In the genomic region with DNA sequence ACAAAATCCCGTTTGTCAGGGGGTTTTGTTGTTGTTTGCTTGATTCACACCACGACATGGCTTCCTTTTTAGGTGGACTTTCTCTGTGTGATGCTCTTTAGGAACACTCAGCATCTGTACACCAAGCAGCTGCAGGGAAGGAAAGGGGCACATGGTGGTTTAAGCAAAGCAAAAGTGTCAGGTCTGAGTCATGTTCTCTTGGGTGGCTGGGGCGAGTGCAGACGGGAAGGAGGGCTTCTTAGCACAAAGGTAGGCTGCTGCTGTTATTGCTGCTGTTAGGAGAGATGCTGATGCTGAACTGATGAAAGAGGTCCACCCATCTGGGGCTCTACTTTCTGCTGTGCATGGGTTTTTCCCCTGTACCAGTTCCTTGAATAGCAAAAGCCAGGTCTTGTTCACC, we compare ENCODE assay signal across 27 mouse cellular contexts. TPM values are rescaled to one million over a fixed set of nuclear protein-coding genes. Genes with fewer than 3 reads are reported as not detected.
DNase-seq lines count a peak whose midpoint lies in the region; ATAC-seq and TF ChIP-seq lines count a peak whose summit lies in the region.
"Had no signal": no experiment of that assay in that cellular context is flagged by ENCODE, and none has a peak within 500 bp of the region (broad histone marks: within the 10 kb centered on the region; RNA-seq: fewer than 3 reads in every experiment).

No protein-coding gene starts in this region.

- no peaks in the 10 kb centered on the region for H3K4me1 ChIP-seq in midbrain, embryonic 11.5 days (ENCODE audit: control insufficient read depth, insufficient read depth, low read length)
- H3K4me1 ChIP-seq in midbrain, postnatal 0 days (ENCODE audit: insufficient read depth, low read length): 0 out of 2 replicates have a peak, but pooled peaks cover 5% of the 10 kb centered on the region
- H3K4me1 ChIP-seq: embryonic facial prominence, embryonic 13.5 days; embryonic facial prominence, embryonic 15.5 days; forebrain, embryonic 10.5 days; forebrain, embryonic 12.5 days had no signal

- peak; percentile 40 for DNase-seq in heart, adult 11 months
- no peak for DNase-seq in heart, postnatal 4 days
- peak; percentile 88 for DNase-seq in midbrain, embryonic 11.5 days (ENCODE audit: low spot score, missing footprints)
- DNase-seq in midbrain, postnatal 0 days (ENCODE audit: low spot score): no peak
- peak; percentile 10 for DNase-seq in brain, adult 2 months (ENCODE audit: low read depth, low spot score)
- no peak for DNase-seq in gastrocnemius, postnatal 4 days (ENCODE audit: low spot score in 2 of 2)
- DNase-seq: adrenal gland, adult 8-10 months; adrenal gland, postnatal 14 days; adrenal gland, postnatal 36 days; cerebellum, adult 11 months; cerebellum, adult 18-20 months; cerebellum, adult 8-10 months; cerebellum, adult 9-11 months; cerebellum, postnatal 14 days; cerebellum, postnatal 36 days; embryo, embryonic 11 days had no signal

- H3K27ac ChIP-seq in midbrain, embryonic 11.5 days (ENCODE audit: low read depth, low read length): no peak overlapping the region
- no peak overlapping the region for H3K27ac ChIP-seq in midbrain, postnatal 0 days (ENCODE audit: low read depth, low read length)
- H3K27ac ChIP-seq: embryonic facial prominence, embryonic 13.5 days; embryonic facial prominence, embryonic 15.5 days; forebrain, embryonic 10.5 days; forebrain, embryonic 12.5 days had no signal

- no peak overlapping the region for H3K4me2 ChIP-seq in midbrain, embryonic 11.5 days
- H3K4me2 ChIP-seq in midbrain, postnatal 0 days (ENCODE audit: low read depth, low read length, poor library complexity, severe bottlenecking): no peak overlapping the region
- H3K4me2 ChIP-seq: embryonic facial prominence, embryonic 13.5 days; embryonic facial prominence, embryonic 15.5 days; forebrain, embryonic 12.5 days had no signal

- 60% methylated on average over 4 of the region's 4 CpGs for WGBS in midbrain, embryonic 11.5 days
- 39% methylated on average over 4 of the region's 4 CpGs for WGBS in midbrain, postnatal 0 days

- no peak overlapping the region for H3K9ac ChIP-seq in midbrain, embryonic 11.5 days (ENCODE audit: low read length)
- H3K9ac ChIP-seq in midbrain, postnatal 0 days (replicated peaks; ENCODE audit: low read length, poor library complexity, severe bottlenecking): no peak overlapping the region
- H3K9ac ChIP-seq: embryonic facial prominence, embryonic 13.5 days; embryonic facial prominence, embryonic 15.5 days; forebrain, embryonic 12.5 days had no signal

- no peak for ATAC-seq in midbrain, embryonic 11.5 days (ENCODE audit: low FRiP score)
- ATAC-seq in midbrain, postnatal 0 days (ENCODE audit: low FRiP score): no peak
- ATAC-seq: activated CD4-positive, CD25-positive, alpha-beta regulatory T cell, adult 4 months; forebrain, embryonic 14.5 days; forebrain, embryonic 16.5 days; Patski had no signal

- H3K36me3 ChIP-seq in midbrain, embryonic 11.5 days (ENCODE audit: control insufficient read depth, insufficient read depth, low read length): no peaks in the 10 kb centered on the region
- H3K36me3 ChIP-seq in midbrain, postnatal 0 days (ENCODE audit: insufficient read depth, low read length): no peaks in the 10 kb centered on the region
- H3K36me3 ChIP-seq: embryonic facial prominence, embryonic 13.5 days; embryonic facial prominence, embryonic 15.5 days; forebrain, embryonic 10.5 days; forebrain, embryonic 12.5 days; G1E had no signal

- no peaks in the 10 kb centered on the region for H3K9me3 ChIP-seq in midbrain, embryonic 11.5 days (ENCODE audit: control insufficient read depth, low read length)
- no peaks in the 10 kb centered on the region for H3K9me3 ChIP-seq in midbrain, postnatal 0 days (ENCODE audit: low read length)
- H3K9me3 ChIP-seq: embryonic facial prominence, embryonic 13.5 days; embryonic facial prominence, embryonic 15.5 days; forebrain, embryonic 10.5 days; forebrain, embryonic 12.5 days had no signal

- H3K4me3 ChIP-seq in midbrain, embryonic 11.5 days (ENCODE audit: low read depth, low read length): no peak overlapping the region
- no peak overlapping the region for H3K4me3 ChIP-seq in midbrain, postnatal 0 days (ENCODE audit: low read depth, low read length)
- H3K4me3 ChIP-seq: embryonic facial prominence, embryonic 13.5 days; embryonic facial prominence, embryonic 15.5 days; erythroblast, embryonic 14.5 days; forebrain, embryonic 10.5 days; forebrain, embryonic 12.5 days had no signal

- TF ChIP-seq CTCF in midbrain, postnatal 0 days (IDR thresholded peaks at IDR 0.05): no peak

- no peaks in the 10 kb centered on the region for H3K27me3 ChIP-seq in midbrain, embryonic 11.5 days (ENCODE audit: control insufficient read depth, insufficient read depth, low read length)
- H3K27me3 ChIP-seq in midbrain, postnatal 0 days (ENCODE audit: insufficient read depth, low read length): peaks cover 3% of the 10 kb centered on the region; the same call in 1 of the 2 replicates
- H3K27me3 ChIP-seq: embryonic facial prominence, embryonic 13.5 days; embryonic facial prominence, embryonic 15.5 days; forebrain, embryonic 12.5 days had no signal

RNA-seq across cellular contexts. Expression of a gene that starts 21.1 kb away (rescaled TPM):
- total RNA-seq in heart, postnatal 4 days (2021): 1 to 10 TPM; 2.4 to 3.2 TPM
- polyA plus RNA-seq in midbrain, embryonic 11.5 days (2014; fragmentation: Nextera tagmentation; extraction: Ambion mirVana): 17.7 and 19.5 TPM in 2 replicates
- 53.8 and 58.7 TPM in 2 replicates for total RNA-seq in midbrain, postnatal 0 days (2014; rRNA removed)
- polyA plus RNA-seq in midbrain, postnatal 0 days (2015; fragmentation: Nextera tagmentation; extraction: Ambion mirVana): 30.0 and 34.2 TPM in 2 replicates
- total RNA-seq in gastrocnemius, postnatal 4 days (2021): 10 to 100 TPM in 1 of 2 experiments, 1 to 10 TPM in 1; 7.0 to 10.8 TPM
- total RNA-seq: common myeloid progenitor, adult 5-6 weeks had no signal
- polyA plus RNA-seq: erythroblast, embryonic 14.5 days; G1E had no signal

Comparison
In these comparisons a context has a peak if more than half of its experiments do, and no peak if none do; other contexts are left out.
1. DNase-seq: peak in heart, adult 11 months (single experiment), midbrain, embryonic 11.5 days (single experiment) and brain, adult 2 months (single experiment); none in heart, postnatal 4 days (single experiment), midbrain, postnatal 0 days (single experiment) and gastrocnemius, postnatal 4 days (0 of 2).